ENCODE assay signal across 14 mouse cellular contexts in the genomic region with DNA sequence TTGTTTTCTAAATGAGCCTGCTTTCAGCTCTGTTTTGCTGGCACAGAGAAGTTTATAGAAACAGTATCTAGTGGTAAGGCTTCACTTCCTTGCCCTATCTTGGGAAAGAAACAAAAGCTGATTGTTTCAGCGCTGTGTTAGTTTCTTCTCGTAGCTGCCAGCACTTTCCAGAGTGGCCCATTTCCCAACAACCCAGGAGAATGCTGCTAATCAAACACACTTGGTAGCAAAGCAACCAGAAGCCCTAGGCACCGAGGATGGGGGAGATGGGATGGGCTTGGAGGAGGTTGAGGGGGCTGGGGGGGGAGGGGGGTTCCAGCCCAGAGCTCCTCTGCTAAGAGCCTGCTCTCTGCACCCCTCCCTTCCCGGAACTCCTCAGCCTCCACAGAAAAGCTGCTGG.
DNase-seq lines count a peak whose midpoint lies in the region; ATAC-seq and TF ChIP-seq lines count a peak whose summit lies in the region.
"Had no signal": no experiment of that assay in that cellular context is flagged by ENCODE, and none has a peak within 500 bp of the region (broad histone marks: within the 10 kb centered on the region; RNA-seq: fewer than 3 reads in every experiment).

No protein-coding gene starts in this region.

- TF ChIP-seq CTCF in lung, postnatal 0 days (IDR thresholded peaks at IDR 0.05): no peak

- H3K9ac ChIP-seq in lung, postnatal 0 days (replicated peaks; ENCODE audit: low read depth): no peak overlapping the region
- H3K9ac ChIP-seq: embryonic facial prominence, embryonic 15.5 days; heart, embryonic 12.5 days had no signal

- H3K4me2 ChIP-seq in lung, postnatal 0 days (replicated peaks; ENCODE audit: low read depth, low read length): no peak overlapping the region
- H3K4me2 ChIP-seq: embryonic facial prominence, embryonic 15.5 days; heart, embryonic 12.5 days had no signal

- H3K4me3 ChIP-seq in embryonic facial prominence, embryonic 10.5 days: no peak overlapping the region
- H3K4me3 ChIP-seq in lung, postnatal 0 days (ENCODE audit: low read depth, low read length): no peak overlapping the region
- H3K4me3 ChIP-seq: embryonic facial prominence, embryonic 15.5 days; heart, embryonic 12.5 days had no signal

- no peak overlapping the region for H3K27ac ChIP-seq in embryonic facial prominence, embryonic 10.5 days (replicated peaks)
- H3K27ac ChIP-seq in lung, postnatal 0 days (ENCODE audit: low read length): no peak overlapping the region
- H3K27ac ChIP-seq: embryonic facial prominence, embryonic 15.5 days had no signal

- peaks cover 14% of the 10 kb centered on the region for H3K4me1 ChIP-seq in embryonic facial prominence, embryonic 10.5 days
- no peaks in the 10 kb centered on the region for H3K4me1 ChIP-seq in lung, postnatal 0 days (ENCODE audit: insufficient read depth, low read depth, low read length)

- TF ChIP-seq EP300 in lung, postnatal 0 days (IDR thresholded peaks at IDR 0.05): no peak

- DNase-seq in lung, adult 18-20 months: peak; percentile 18 to 32
- DNase-seq in lung, postnatal 4 days: no peak
- DNase-seq in brain, adult 2 months (ENCODE audit: low read depth, low spot score): peak; percentile 12
- DNase-seq in embryonic facial prominence, embryonic 10.5 days (ENCODE audit: low spot score): peak; percentile 20
- peak; percentile 46 for DNase-seq in lung, postnatal 0 days (ENCODE audit: low spot score)
- no peak for DNase-seq in adrenal gland, adult 18-20 months (ENCODE audit: low spot score in 2 of 2)
- DNase-seq in right cerebral cortex, postnatal 14 days: no peak
- DNase-seq: cerebellum, postnatal 14 days; gastrocnemius, postnatal 14 days; right cerebral cortex, postnatal 25 days had no signal

- 0 out of 2 replicates have a peak, but pooled peaks cover 3% of the 10 kb centered on the region for H3K9me3 ChIP-seq in embryonic facial prominence, embryonic 10.5 days
- H3K9me3 ChIP-seq in lung, postnatal 0 days (ENCODE audit: low read length): no peaks in the 10 kb centered on the region
- H3K9me3 ChIP-seq: embryonic facial prominence, embryonic 15.5 days had no signal

- H3K27me3 ChIP-seq in embryonic facial prominence, embryonic 10.5 days (replicated peaks; ENCODE audit: low read depth, poor library complexity, severe bottlenecking): no peaks in the 10 kb centered on the region
- H3K27me3 ChIP-seq in lung, postnatal 0 days (replicated peaks; ENCODE audit: insufficient read depth, low read length): no peaks in the 10 kb centered on the region
- H3K27me3 ChIP-seq: embryonic facial prominence, embryonic 15.5 days; heart, embryonic 12.5 days had no signal

- H3K36me3 ChIP-seq in embryonic facial prominence, embryonic 10.5 days (replicated peaks): no peaks in the 10 kb centered on the region
- H3K36me3 ChIP-seq in lung, postnatal 0 days (ENCODE audit: insufficient read depth, low read length): no peaks in the 10 kb centered on the region
- H3K36me3 ChIP-seq: embryonic facial prominence, embryonic 15.5 days; heart, embryonic 12.5 days had no signal

- ATAC-seq in lung, postnatal 0 days: peak; percentile 52
- ATAC-seq: forebrain, embryonic 16.5 days; inflammation-experienced regulatory T-cells, adult 6 months had no signal

- WGBS in embryonic facial prominence, embryonic 10.5 days: 20% methylated on average over 4 of the region's 4 CpGs
- 30% methylated on average over 4 of the region's 4 CpGs for WGBS in lung, postnatal 0 days

Comparison
In these comparisons a context has a peak if more than half of its experiments do, and no peak if none do; other contexts are left out.
1. DNase-seq: peak in lung, adult 18-20 months (2 of 2), brain, adult 2 months (single experiment), embryonic facial prominence, embryonic 10.5 days (single experiment) and lung, postnatal 0 days (single experiment); none in lung, postnatal 4 days (0 of 2), adrenal gland, adult 18-20 months (0 of 2) and right cerebral cortex, postnatal 14 days (single experiment).